ENCODE assay signal across 18 mouse cellular contexts in genomic region chr11:4101851-4102250, GRCm38 (mm10). TPM values are rescaled to one million over a fixed set of nuclear protein-coding genes. Genes with fewer than 3 reads are reported as not detected.
DNase-seq lines count a peak whose midpoint lies in the region.
"Had no signal": no experiment of that assay in that cellular context is flagged by ENCODE, and none has a peak within 500 bp of the region (broad histone marks: within the 10 kb centered on the region; RNA-seq: fewer than 3 reads in every experiment).

No protein-coding gene starts in this region.

- intact Hi-C loops in heart, postnatal 25 days (cut with DNase I), result no loop called here

- DNase-seq in adrenal gland, postnatal 14 days, result peak; percentile 31
- DNase-seq in adrenal gland, postnatal 36 days, result no peak
- peak; percentile 10 to 12 for DNase-seq in urinary bladder, postnatal 36 days (ENCODE audit: low spot score in 2 of 2)
- DNase-seq in urinary bladder, adult 18-20 months (ENCODE audit: low spot score in 2 of 2), result no peak
- DNase-seq in fat pad, adult 2 months (ENCODE audit: extremely low read depth, low read depth, low spot score), result peak; percentile 63
- DNase-seq in heart, postnatal 25 days (ENCODE audit: low spot score), result no peak
- no peak for DNase-seq in embryo, embryonic 10.5 days (ENCODE audit: low spot score)
- DNase-seq: B cell, adult 2 months; cerebellum, adult 9-10 months; gastrocnemius, adult 2 months; kidney, adult 11 months; kidney, postnatal 4 days; layer of hippocampus, adult 9-11 months; lung, postnatal 4 days had no signal

RNA-seq across cellular contexts. Expression of gene Mtfp1, which starts 6.6 kb away (rescaled TPM):
- 25.6 and 27.3 TPM in 2 replicates for total RNA-seq in adrenal gland, postnatal 14 days (2021)
- total RNA-seq in adrenal gland, postnatal 36 days (2021), result 10 to 100 TPM; 22.2 to 22.3 TPM
- total RNA-seq in heart, postnatal 25 days (2021), result 100 to 1,000 TPM; 142 to 144 TPM

RNA-seq across cellular contexts. Expression of gene Sec14l2, which starts 21.4 kb away (rescaled TPM):
- total RNA-seq in adrenal gland, postnatal 14 days (2021), result 3.6 and 27.0 TPM in 2 replicates
- total RNA-seq in adrenal gland, postnatal 36 days (2021), result 1 to 10 TPM; 1.3 to 1.5 TPM
- 1 to 10 TPM in 1 of 2 experiments, under 1 TPM in 1; 0.73 to 1.1 TPM for total RNA-seq in heart, postnatal 25 days (2021)

RNA-seq across cellular contexts. Expression of gene Rnf215, which starts 33.2 kb away (rescaled TPM):
- total RNA-seq in adrenal gland, postnatal 14 days (2021), result 17.2 and 25.2 TPM in 2 replicates
- 10 to 100 TPM; 24.7 to 24.9 TPM for total RNA-seq in adrenal gland, postnatal 36 days (2021)
- total RNA-seq in heart, postnatal 25 days (2021), result 10 to 100 TPM; 13.2 to 13.8 TPM

RNA-seq across cellular contexts. Expression of gene Sec14l3, which starts 37.2 kb away (rescaled TPM):
- 0.49 and 0.56 TPM in 2 replicates for total RNA-seq in adrenal gland, postnatal 14 days (2021)
- total RNA-seq in adrenal gland, postnatal 36 days (2021), result not detected
- not detected for total RNA-seq in heart, postnatal 25 days (2021)
- total RNA-seq: gastrocnemius, adult 2 months; gastrocnemius, postnatal 4 days; hematopoietic stem cell, adult 5-6 weeks; liver, adult 2 months; MEL had no signal

RNA-seq across cellular contexts. Expression of gene Ccdc157, which starts 58.2 kb away (rescaled TPM):
- 8.7 and 11.5 TPM in 2 replicates for total RNA-seq in adrenal gland, postnatal 14 days (2021)
- total RNA-seq in adrenal gland, postnatal 36 days (2021), result 10 to 100 TPM in 1 of 2 experiments, 1 to 10 TPM in 1; 7.3 to 11.6 TPM
- total RNA-seq in heart, postnatal 25 days (2021), result 1 to 10 TPM; 5.0 to 5.3 TPM

Comparison
In these comparisons a context has a peak if more than half of its experiments do, and no peak if none do; other contexts are left out.
1. DNase-seq: peak in adrenal gland, postnatal 14 days (single experiment), urinary bladder, postnatal 36 days (2 of 2) and fat pad, adult 2 months (single experiment); none in adrenal gland, postnatal 36 days (0 of 2), urinary bladder, adult 18-20 months (0 of 2), heart, postnatal 25 days (single experiment) and embryo, embryonic 10.5 days (single experiment).